Mouse (Mus musculus): ENCODE measurements around the gene Ercc2.

DNA sequence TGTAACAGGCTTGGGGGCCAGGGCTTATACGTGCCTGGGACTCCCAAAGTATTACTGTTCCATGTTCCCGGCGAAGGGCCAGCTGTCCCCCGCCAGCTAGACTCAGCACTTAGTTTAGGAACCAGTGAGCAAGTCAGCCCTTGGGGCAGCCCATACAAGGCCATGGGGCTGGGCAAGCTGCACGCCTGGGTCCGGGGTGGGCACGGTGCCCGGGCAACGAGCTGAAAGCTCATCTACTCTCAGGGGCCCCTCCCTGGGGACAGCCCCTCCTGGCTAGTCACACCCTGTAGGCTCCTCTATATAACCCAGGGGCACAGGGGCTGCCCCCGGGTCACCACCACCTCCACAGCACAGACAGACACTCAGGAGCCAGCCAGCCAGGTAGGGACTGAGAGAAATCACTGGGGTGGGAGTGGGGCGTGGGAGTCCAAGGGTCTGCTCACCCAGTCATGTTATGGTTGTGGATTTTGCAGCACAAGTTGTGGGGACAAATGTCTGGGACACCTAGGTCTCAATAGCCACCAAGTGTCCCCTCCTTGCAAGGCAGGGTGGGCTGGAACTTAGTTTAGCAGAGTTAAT is 29.0 kb downstream of the Ercc2 start:
- TF ChIP-seq CTCF (IDR thresholded peaks at IDR 0.05; ENCODE audit: borderline replicate concordance, control insufficient read depth, extremely low read depth, insufficient read depth, low read length, poor library complexity) (no peak), POLR2A (IDR thresholded peaks at IDR 0.05; ENCODE audit: control insufficient read depth, extremely low read depth, insufficient read depth, low read length, poor library complexity) (no peak)
